Mouse (Mus musculus) midbrain, embryonic 11.5 days (tissue): ENCODE results near the gene Phf13. TPM values are rescaled to one million over a fixed set of nuclear protein-coding genes. Genes with fewer than 3 reads are reported as not detected.

Experiments used
- ATAC-seq: fragments of 200-750 bp; cut with Nextera tagmentation; 2 replicates; pipeline ENCODE4 v1.8.0; 2017; ENCODE audit warnings: moderate TSS enrichment, moderate library complexity; ENCODE audit not compliant: low FRiP score
- DNase-seq: peaks from one replicate; pipeline ENCODE4 v3.0.0; 2015; ENCODE audit warnings: low spot score; ENCODE audit errors: missing footprints
- H3K27ac ChIP-seq: fragments of 300-500 bp; sonication (generic); 2 replicates; pipeline ENCODE4 v1.5.1; 2014; ENCODE audit warnings: low read depth, low read length
- H3K27me3 ChIP-seq: fragments of 300-500 bp; sonication (generic); 2 replicates; pipeline ENCODE4 v1.6.1; 2014; ENCODE audit warnings: mild to moderate bottlenecking, low read length, moderate library complexity, mixed read lengths; ENCODE audit not compliant: control insufficient read depth, insufficient read depth
- H3K36me3 ChIP-seq: fragments of 300-500 bp; sonication (generic); 2 replicates; pipeline ENCODE4 v1.6.1; 2014; ENCODE audit warnings: mild to moderate bottlenecking, low read length, moderate library complexity, mixed read lengths; ENCODE audit not compliant: control insufficient read depth, insufficient read depth
- H3K4me1 ChIP-seq: fragments of 300-500 bp; sonication (generic); 2 replicates; pipeline ENCODE4 v1.6.1; 2014; ENCODE audit warnings: low read length; ENCODE audit not compliant: control insufficient read depth, insufficient read depth
- H3K4me2 ChIP-seq: fragments of 300-500 bp; sonication (generic); 2 replicates; pipeline ENCODE4 v1.6.1; 2014; ENCODE audit warnings: mild to moderate bottlenecking, moderate library complexity
- H3K4me3 ChIP-seq: fragments of 300-500 bp; sonication (generic); 2 replicates; pipeline ENCODE4 v1.5.1; 2014; ENCODE audit warnings: low read depth, low read length
- H3K9ac ChIP-seq: fragments of 300-500 bp; sonication (generic); 2 replicates; pipeline ENCODE4 v1.6.1; 2014; ENCODE audit warnings: low read length
- H3K9me3 ChIP-seq: fragments of 300-500 bp; sonication (generic); 2 replicates; pipeline ENCODE4 v1.6.1; 2016; ENCODE audit warnings: low read length; ENCODE audit not compliant: control insufficient read depth
- WGBS: fragments of 180-500 bp; shearing (Covaris S2); extraction: QIAGEN DNeasy Blood & Tissue Kit; methylation state at CpG from one replicate; pipeline ENCODE4 v1.1.7; 2014; 5-methylcytosine and 5-hydroxymethylcytosine counted together
- polyA plus RNA-seq: library from polyadenylated mRNA; unstranded; fragments of >200 nt; fragmentation: Nextera tagmentation; extraction: Ambion mirVana; gene quantifications from 2 replicates; pipeline ENCODE4 v1.2.1, GENCODE M21; 2014

Phf13 gene
- polyA plus RNA-seq, 1 experiment from 2014 or later: 22.9 TPM

- no peak for ATAC-seq
- Histone ChIP-seq H3K9ac (no peak overlapping the region), H3K36me3 (no peaks in the 10 kb centered on the region), H3K9me3 (no peaks in the 10 kb centered on the region), H3K27ac (no peak overlapping the region), H3K4me2 (no peak overlapping the region; the same call in 1 of the 2 replicates), H3K4me1 (peaks cover 11% of the 10 kb centered on the region; the same call in 1 of the 2 replicates), H3K4me3 (no peak overlapping the region), H3K27me3 (no peaks in the 10 kb centered on the region)
- 83% methylated on average over 3 of the region's 3 CpGs for WGBS
- no peak for DNase-seq
Observed at GRCm38 (mm10) chr4:151997701-151998100, 1.6 kb upstream of the Phf13 start.

GRCm38 (mm10) chr4:151996951-151997222 lies 829 bp upstream of the Phf13 start:
- Histone ChIP-seq H3K4me1 (peaks cover 11% of the 10 kb centered on the region; the same call in 1 of the 2 replicates), H3K27ac (peak overlapping the region; percentile 79), H3K9ac (peak overlapping the region; percentile 81), H3K9me3 (no peaks in the 10 kb centered on the region), H3K27me3 (no peaks in the 10 kb centered on the region), H3K4me2 (peak overlapping the region; percentile 69), H3K4me3 (peak overlapping the region; percentile 88), H3K36me3 (peaks cover 1% of the 10 kb centered on the region; the same call in 1 of the 2 replicates)
- WGBS: 7% methylated on average over 13 of the region's 13 CpGs
- peak; percentile 91 for DNase-seq
- ATAC-seq: no peak

GRCm38 (mm10) chr4:151995371-151996172 lies 486 bp downstream of the Phf13 start:
- 1% methylated on average over 78 of the region's 111 CpGs for WGBS
- H3K9me3 ChIP-seq: no peaks in the 10 kb centered on the region
- peak overlapping the region; percentile 87 for H3K4me2 ChIP-seq
- peaks cover 11% of the 10 kb centered on the region; the same call in 1 of the 2 replicates for H3K4me1 ChIP-seq
- H3K27me3 ChIP-seq: no peaks in the 10 kb centered on the region
- DNase-seq: peak; percentile 90
- peak overlapping the region; percentile 83 for H3K9ac ChIP-seq
- H3K36me3 ChIP-seq: peaks cover 14% of the 10 kb centered on the region
- H3K27ac ChIP-seq: peak overlapping the region; percentile 69
- ATAC-seq: peak; percentile 1; the same call in 1 of the 2 replicates
- H3K4me3 ChIP-seq: peak overlapping the region; percentile 88

- peak overlapping the region; percentile 87 for H3K4me2 ChIP-seq
- ATAC-seq (no peak), DNase-seq (peak; percentile 92)
- 1% methylated on average over 56 of the region's 61 CpGs for WGBS
- peak overlapping the region; percentile 83 for H3K9ac ChIP-seq
- peaks cover 15% of the 10 kb centered on the region for H3K36me3 ChIP-seq
- peak overlapping the region; percentile 59 for H3K27ac ChIP-seq
- peak overlapping the region; percentile 88 for H3K4me3 ChIP-seq
- H3K9me3 ChIP-seq: no peaks in the 10 kb centered on the region
- H3K27me3 ChIP-seq: no peaks in the 10 kb centered on the region
- peaks cover 11% of the 10 kb centered on the region; the same call in 1 of the 2 replicates for H3K4me1 ChIP-seq
Observed at GRCm38 (mm10) chr4:151994228-151995171, 1.6 kb downstream of the Phf13 start.

- Histone ChIP-seq H3K36me3 (peaks cover 15% of the 10 kb centered on the region), H3K4me2 (no peak overlapping the region), H3K27ac (no peak overlapping the region), H3K27me3 (no peaks in the 10 kb centered on the region), H3K9me3 (no peaks in the 10 kb centered on the region), H3K9ac (no peak overlapping the region), H3K4me3 (no peak overlapping the region), H3K4me1 (peaks cover 17% of the 10 kb centered on the region)
- no peak for DNase-seq
- ATAC-seq: no peak
- WGBS: 87% methylated on average over 6 of the region's 6 CpGs
Observed at GRCm38 (mm10) chr4:151993035-151993434, 3.0 kb downstream of the Phf13 start.

GRCm38 (mm10) chr4:151992091-151992490 lies 4.0 kb downstream of the Phf13 start:
- no peaks in the 10 kb centered on the region for H3K27me3 ChIP-seq
- 94% methylated on average over 9 of the region's 9 CpGs for WGBS
- H3K36me3 ChIP-seq: peaks cover 15% of the 10 kb centered on the region
- no peak overlapping the region for H3K9ac ChIP-seq
- H3K4me3 ChIP-seq: no peak overlapping the region
- H3K4me2 ChIP-seq: no peak overlapping the region
- no peaks in the 10 kb centered on the region for H3K9me3 ChIP-seq
- H3K27ac ChIP-seq: no peak overlapping the region
- ATAC-seq (no peak), DNase-seq (no peak)
- peaks cover 17% of the 10 kb centered on the region for H3K4me1 ChIP-seq

GRCm38 (mm10) chr4:151989110-151989488 lies 7.0 kb downstream of the Phf13 start:
- Histone ChIP-seq H3K9ac (peak overlapping the region; percentile 93; the same call in 1 of the 2 replicates), H3K36me3 (peaks cover 15% of the 10 kb centered on the region), H3K4me1 (peaks cover 16% of the 10 kb centered on the region), H3K4me3 (peak overlapping the region; percentile 89), H3K9me3 (no peaks in the 10 kb centered on the region), H3K4me2 (peak overlapping the region; percentile 88; the same call in 1 of the 2 replicates), H3K27me3 (no peaks in the 10 kb centered on the region), H3K27ac (no peak overlapping the region)
- ATAC-seq (peak; percentile 36), DNase-seq (no peak)
- 28% methylated on average over 6 of the region's 6 CpGs for WGBS

GRCm38 (mm10) chr4:151988342-151989109 lies 7.5 kb downstream of the Phf13 start, which contains the start of gene Thap3:
Gene Thap3, minus strand, starts transcription at chr4:151988997.
- Histone ChIP-seq H3K9ac (peak within 1 kb of the TSS; percentile 93), H3K27ac (peak within 1 kb of the TSS; percentile 50; the same call in 1 of the 2 replicates), H3K4me2 (peak within 1 kb of the TSS; percentile 88), H3K27me3 (no peaks in the 10 kb centered on the region), H3K36me3 (peaks cover 15% of the 10 kb centered on the region), H3K4me3 (peak within 1 kb of the TSS; percentile 89), H3K9me3 (no peaks in the 10 kb centered on the region), H3K4me1 (peaks cover 19% of the 10 kb centered on the region)
- ATAC-seq: peak; percentile 76
- WGBS: under 1% methylated on average over 54 of the region's 54 CpGs
- peak; percentile 96 for DNase-seq
